Mouse (Mus musculus) 3T3-L1 (cell line): ENCODE results near the gene Cers3.

Source experiments
- DNase-seq: peaks from one replicate; pipeline ENCODE4 v3.0.0-alpha.2; 2015; ENCODE audit warnings: low read depth, low spot score

The Cers3 gene

DNA sequence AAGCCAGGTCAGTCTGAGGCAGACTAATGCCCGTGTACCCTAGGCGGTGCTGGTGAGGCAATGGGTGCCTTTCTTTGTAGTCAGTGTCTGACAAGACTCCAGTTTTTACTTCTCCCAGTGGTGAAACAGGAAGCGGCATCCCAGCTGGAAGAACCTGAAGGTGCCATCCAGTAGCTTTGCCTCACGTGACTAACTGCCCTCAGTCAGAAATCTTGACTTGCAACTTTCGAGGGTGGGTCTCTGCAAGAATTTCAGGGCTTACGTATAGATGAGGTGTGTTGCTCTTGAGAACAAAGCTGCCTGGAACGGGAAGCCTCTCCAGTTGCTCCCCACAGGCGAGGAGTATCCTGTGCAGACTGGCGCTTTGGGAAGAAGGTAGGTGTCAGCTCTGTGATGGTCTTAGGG, at the start of gene Cers3:
Cers3 (plus strand) TSS at position 128 of the 405 bp plus-strand sequence.
- no peak for DNase-seq

DNA sequence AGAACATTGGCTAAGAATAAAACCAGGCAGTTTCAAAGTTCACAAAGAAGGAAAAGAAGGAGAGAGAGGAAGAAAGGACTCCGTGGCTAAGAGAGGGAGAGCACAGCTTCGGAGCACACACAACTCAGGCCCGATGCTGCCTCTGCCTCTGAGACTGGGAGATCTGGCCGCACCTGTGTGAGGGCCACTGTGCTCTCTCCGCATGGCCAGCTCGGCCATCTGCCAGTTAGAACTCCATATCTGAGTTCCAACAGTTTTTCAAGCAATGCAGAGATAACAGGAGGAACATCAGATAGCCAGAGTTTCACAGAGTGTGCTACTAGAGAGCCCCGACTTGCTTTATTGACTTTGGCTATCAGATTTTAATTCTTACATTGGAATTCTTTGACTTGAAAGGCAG, 48.8 kb upstream of the Cers3 start:
- DNase-seq = no peak

DNA sequence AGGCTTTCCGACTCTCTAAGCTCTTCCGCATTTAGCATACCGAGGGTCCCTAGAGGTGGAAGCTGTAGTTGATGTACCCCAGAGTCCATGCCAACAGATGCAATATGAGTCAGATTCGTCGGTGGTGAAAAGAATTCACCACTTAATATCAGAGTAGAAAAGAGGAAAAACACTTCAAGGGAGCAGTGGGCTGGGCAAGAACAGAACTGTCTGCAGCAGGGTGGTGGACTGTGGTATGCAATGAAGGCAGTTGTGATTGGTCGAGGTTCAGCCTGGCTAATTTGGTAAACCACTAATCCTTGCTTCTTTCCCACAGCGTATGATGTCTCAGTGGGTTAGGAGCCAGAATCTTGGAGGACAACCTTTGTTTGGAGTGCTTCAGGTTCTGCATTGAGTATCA, 40.6 kb upstream of the Cers3 start:
- DNase-seq = no peak

DNA sequence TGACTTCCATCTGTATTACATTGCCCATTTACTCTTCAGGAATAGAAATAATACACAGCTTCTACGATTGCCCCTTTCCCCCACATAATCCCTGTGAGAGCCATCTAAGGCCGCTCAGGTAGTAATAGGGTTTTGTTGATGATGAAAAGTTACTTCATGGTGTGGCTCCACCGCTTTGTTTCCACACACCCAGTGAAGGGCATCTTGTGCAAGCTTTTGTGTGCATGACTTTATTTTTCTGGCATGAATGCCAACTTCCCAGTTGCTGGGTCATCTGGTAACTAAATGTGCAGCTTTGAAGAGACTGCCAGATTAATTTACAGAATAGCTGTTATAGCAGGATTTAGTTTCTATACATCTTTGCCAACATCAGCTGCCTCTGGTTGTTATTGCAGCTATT, 38.7 kb upstream of the Cers3 start:
- no peak for DNase-seq

DNA sequence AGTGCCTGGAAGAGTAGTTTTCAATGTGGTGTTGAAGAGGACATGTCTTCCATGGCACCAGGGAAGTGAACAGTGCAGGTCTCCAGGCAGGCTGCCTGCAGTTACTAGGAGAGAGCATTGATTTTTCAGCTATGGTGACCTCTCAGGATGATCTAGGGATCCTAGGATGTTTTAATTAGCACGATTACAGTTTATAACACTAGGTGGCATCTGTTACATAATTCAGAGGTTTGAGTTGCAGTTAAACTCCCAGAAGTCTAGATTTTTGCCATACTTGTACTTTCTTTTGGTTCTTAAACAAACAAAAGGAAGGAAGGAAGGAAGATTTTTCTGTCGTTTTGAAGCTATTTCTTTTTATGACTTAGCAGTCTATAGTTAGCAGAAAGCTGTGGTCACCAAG, 32.1 kb upstream of the Cers3 start:
- DNase-seq = peak; percentile 25

DNA sequence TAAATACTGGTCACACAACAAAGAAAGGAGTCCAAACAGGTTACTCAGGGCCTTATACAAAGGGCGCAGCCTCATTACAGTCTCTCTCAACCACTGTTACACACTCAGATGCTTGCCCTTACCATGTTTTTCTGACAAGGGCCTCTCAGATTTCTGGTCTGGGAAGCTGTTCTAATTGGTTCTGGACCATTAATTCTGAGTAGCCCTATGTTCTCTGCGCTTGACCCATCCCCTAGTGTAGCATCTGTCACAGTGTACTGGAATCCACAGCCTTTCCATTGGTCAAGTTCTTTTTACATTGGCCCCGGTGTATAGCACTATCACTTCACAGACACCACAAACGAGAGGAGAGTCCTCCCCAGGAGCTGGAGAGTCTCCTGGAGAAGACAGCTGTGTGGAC, 18.8 kb upstream of the Cers3 start:
- no peak for DNase-seq

DNA sequence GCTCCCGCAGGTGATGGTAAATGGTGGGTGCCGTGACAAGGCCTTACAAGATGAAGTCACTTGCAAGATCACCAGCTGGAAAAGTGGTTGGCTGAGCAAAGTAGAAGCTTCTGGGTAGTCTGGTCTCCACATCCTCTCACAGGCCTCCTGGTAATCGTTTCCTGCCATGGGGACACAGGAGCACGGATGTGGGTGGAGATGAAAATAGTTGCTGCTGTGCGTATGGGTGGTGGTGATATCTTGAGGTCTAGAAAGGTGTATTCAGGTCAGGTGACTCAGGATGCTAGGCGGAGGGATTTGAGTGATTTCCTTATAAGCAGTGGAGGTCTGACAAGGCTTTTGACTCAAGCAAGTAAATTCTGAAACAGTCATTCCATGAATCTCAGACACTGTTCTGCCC, 18.4 kb upstream of the Cers3 start:
- DNase-seq = no peak

DNA sequence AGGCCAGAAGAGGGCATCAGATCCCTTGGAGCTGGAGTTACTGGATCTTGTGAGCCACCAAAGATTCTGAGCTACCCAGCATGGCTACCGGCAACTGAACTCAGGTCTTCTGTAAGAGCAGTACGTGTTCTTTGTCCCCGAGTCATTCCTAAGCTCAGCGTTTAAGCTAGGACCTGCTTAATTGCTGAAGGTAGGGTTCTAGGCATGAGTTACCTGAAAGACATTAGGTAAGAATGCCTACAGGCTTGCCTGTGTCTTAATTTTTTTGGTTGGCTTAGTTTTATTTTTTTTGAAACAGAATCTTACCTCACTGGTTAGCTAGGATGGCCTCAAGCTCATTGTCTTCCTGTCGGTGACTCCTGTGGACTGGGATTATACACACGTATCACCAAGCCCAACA, 15.2 kb upstream of the Cers3 start:
- DNase-seq = no peak

DNA sequence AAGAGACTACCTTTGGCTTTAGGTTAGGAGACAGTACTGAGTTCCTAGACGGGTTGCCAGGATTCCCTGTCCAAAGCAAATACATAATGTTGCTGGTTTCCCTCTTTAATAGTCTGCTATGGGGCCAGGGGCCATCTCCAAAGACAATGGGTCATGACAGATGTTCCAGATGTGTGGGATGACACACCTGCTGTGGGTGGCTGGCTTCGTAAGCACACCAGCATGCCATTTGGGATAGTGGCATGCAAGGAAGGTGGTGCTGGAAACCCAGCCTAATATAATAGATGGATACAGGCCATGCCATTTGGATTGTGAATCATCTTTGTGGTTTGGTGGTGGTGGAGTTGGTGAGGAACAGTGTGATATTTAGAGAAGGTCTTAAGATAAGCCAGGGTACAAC, 14.1 kb upstream of the Cers3 start:
- DNase-seq = peak; percentile 48

DNA sequence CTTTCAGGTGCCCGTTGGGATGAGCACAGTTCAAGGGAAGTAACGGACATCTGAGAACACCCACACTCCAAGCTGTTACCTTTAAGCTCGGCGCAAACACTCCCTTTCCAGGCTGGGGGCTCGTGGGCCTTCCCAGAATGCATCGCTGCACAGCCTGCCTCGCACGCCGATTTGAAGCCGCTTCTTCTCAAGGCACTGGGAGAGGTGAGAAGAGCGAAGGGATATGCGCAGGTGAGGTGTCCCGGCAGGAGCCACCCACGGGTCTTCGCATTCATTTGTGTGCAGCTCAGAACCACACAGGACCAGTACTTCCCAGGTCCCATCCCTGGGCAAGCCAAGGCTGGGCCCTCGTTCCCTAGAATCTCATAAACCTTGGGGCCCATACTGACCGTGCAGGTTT, 9.9 kb upstream of the Cers3 start:
- DNase-seq = no peak

DNA sequence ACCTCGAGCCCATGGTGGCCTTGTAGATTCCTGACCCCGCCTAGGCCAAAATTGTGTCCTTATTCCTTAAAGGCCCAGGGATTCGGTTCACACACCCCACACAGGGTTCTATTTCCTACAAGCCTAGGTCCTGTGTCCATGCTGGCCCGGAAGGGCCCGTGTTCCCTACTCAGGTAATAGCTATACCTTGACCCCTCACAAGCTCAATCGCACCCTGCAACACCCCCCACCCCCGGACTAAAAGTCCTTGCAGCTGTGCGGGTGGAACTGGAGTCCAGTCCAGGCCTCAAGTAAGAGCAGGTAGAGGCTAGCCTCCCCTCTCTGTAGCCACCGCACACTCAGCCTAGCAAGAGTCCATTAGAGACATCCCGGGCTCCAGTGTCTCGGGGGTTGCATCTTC, 9.4 kb upstream of the Cers3 start:
- DNase-seq = no peak

DNA sequence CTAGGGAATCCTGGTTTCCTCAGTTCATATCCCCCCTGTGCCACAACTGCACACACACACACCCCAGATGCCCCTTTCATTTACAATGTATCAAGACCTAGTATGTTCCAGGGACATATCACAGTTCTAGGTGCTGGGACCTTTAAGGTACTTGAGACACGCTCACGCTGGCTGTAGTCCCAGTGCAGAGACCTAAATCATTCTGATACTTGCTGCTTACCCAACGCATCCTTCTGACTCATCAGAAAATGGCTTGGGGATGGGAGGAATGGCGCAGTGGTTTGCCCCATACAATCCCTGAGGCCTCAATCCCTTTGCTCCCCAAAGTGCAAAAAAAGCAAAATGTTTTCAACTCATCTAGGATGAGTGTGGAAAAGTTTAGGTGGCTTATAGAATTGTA, 8.8 kb upstream of the Cers3 start:
- peak; percentile 20 for DNase-seq

DNA sequence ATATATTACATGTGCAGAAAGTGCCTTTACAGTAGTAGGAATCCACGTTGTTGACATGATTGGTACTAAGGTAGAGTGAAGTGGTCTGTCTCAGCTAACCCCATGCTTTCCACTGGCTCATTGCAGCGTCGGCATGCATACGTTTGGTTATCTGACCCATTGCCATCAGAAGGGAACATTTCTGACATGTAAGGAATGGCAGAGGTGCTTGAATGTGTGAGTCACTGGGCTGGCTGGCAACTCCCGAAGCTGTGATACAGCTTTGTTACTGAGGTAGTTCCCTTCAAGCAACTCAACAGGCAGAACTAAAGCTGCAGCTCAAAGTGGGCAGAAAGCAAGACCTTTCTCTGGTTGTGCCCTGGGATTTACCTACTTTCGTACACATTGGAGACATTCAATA, 8.3 kb upstream of the Cers3 start:
- DNase-seq = peak; percentile 54

DNA sequence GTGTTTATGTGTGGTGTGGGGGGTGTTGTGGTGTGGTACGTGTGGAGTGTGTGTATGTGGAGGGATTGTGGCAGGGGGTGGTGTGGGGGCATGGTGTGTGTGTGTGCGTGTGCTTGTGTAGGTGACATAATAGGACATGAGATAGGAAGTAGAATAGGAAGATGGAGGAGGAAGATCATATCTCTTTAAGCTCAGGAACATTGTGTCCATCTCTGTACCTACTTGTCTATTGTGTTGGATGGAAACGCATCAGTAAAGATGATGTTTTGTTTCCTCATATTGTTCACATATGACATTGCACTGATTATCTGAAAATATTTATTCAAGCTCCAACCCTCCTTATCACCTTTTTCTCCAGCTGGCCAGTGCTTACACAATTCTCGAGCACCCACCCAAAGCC, 5.9 kb upstream of the Cers3 start:
- DNase-seq = no peak

DNA sequence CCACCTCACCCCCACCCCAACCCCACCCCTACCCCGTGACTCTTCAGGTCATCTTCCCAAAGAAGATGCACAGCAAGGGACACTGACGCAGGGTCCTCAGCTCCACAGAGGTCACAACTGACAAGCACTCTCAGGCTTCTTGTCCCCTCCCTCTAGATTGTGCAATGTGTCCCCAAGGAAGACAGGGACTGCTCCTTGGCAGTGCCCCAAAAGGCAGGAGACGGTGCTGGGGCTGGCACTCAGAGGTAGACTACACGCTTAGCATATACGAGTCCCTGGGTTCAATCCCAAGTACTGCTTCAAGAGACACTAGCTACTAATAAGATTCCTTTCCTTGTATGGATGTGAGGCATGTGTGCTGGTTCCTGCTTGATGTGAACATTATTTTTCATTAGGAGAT, 2.3 kb upstream of the Cers3 start:
- DNase-seq = no peak

DNA sequence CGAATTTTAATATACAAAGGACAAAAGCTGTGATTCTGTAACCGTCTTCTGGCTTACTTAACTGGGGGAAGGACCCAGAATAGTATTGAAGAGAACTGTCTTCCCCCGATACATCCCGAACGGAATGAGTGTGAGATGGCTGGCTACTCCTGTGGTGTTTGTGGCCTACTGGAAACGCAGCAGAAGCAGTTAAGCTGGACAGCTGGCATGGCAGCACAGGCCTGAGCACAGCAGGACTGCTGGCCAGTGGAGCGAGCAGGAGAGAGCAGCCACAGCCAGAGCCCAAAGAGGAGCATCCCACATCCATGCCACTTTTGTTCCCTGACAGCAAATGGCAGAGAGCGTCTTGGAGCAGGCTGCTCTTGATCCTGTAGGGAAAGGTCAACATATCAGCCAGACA, 1.9 kb upstream of the Cers3 start:
- DNase-seq = no peak

DNA sequence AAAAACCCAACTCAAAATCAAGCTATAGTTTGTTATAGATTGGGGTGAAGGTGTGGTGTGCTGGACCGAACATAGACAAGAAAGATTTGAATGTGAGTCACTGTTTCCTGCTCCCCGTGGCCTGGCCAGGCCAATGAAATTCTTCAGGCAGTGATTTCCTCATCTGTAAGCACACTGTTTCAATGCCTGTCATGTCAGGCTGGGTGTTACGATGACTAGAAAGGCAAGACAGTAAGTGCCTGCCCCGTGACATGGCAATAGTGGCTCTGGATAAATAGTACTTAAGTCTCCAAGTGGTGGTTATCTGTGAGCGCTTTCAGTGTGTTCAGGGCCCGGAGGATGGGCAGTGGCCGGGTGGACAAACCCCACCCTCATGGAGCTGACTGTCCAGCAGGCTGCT, 3.7 kb downstream of the Cers3 start:
- DNase-seq = peak; percentile 22

DNA sequence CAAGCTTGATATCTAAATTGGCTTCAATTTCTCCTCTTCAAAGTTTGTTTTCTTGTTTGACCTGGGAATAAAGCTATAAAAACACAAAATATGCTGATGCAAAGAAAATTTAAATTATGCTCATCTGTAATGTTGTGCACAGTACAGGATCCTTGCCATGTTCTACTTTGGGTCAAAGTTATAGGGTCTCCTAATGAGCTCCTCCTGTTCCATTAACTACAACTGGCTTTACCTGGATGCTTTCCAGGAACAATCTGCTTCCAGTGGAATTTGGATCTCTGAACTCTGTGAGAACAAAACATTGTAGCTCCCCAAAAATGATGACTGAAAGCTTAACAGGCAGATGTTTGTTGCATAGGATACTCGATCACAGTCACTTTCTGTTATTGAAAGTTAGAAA, 6.7 kb downstream of the Cers3 start:
- DNase-seq = no peak

DNA sequence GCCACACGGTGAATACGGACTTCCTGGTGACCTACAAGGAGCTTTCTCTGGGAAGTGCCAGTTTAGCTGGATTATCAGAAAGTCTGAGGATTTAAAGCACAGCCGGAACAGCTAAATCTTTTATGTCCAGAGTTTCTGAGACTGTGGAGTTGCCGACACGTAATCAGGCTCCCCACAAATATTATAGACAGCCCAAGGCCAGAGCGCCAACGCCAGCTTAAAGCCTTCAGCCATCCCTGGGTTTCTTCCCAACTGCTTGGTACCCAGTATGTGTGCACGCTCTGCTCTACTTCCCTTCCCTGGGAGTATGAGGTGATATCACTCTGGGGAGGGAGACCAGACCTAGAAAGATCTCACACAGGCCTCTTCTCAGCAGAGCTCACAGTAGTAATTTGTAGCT, 10.5 kb downstream of the Cers3 start:
- DNase-seq = no peak

DNA sequence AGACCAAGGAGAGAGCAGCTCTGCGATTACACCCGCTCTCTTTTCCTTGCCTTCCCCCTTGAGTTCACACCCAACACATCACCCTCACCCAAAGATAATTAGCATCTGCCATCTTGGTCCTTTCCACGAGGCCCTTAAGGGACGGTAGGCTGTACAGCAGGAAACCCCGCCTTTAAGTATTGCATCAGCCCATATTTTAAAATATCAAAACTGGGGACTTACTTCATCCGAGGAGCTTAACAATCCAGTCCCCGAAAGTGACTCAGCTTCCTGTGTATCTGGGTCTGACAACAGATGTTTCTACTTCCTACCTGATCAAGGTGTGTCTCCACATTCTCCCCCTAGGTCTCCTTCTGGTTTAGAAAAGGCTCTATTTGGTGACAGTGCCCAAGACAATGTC, 12.3 kb downstream of the Cers3 start:
- DNase-seq = no peak

DNA sequence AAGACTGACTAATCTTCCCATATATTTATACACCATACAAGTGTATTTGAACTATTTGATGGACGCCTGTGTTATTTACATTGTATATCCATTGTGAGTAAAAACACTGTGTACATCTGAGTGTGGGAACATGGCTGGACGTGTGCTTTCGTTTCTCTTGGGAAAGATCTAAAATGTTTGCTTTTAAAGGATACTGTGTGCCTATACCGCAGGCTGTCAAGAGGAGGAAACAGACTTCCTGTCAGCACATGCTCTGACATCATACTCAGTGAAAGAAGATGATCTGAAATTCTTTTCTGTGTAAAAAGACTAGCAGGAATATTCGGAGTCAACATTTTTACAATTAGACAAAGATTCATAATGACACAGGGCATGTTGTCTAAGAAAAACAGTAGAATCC, 26.6 kb downstream of the Cers3 start:
- no peak for DNase-seq

DNA sequence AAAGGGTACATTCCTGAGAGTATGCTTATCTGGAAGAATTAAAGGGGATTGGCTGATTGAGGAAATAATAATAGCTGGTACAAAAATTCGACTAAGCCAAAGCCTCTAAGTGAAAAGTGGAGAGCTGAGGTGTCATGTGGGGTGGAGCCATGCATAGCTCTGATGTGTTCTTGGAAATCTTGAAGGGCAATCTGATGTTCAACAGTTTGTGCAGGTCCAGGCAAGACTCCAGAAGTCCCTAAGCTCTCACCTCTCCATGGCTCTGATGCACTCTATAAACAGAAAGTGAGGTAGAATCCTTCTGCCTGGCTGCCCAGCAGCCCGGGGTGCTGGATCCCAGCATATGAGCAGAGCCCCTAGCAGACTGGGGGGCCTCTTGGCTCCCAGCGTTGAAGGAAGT, 27.4 kb downstream of the Cers3 start:
- no peak for DNase-seq

DNA sequence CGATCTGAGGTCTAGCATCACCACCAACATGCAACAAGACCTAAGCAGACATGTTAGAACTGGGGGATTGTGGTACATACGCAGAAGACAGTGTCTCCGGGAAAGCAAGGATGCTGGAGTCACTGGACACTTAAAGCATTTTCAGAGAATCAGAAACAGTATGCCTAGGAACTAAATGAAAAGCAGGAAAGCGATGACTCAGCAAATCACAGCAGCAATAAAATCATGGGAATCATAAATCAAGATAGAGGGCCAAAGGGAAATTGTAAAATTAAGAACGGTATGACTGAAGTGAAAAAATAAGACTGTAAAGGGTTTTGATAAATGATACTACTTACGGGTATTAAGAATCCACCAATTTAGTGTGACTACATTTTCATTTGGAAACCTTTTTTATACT, 27.9 kb downstream of the Cers3 start:
- DNase-seq = no peak

DNA sequence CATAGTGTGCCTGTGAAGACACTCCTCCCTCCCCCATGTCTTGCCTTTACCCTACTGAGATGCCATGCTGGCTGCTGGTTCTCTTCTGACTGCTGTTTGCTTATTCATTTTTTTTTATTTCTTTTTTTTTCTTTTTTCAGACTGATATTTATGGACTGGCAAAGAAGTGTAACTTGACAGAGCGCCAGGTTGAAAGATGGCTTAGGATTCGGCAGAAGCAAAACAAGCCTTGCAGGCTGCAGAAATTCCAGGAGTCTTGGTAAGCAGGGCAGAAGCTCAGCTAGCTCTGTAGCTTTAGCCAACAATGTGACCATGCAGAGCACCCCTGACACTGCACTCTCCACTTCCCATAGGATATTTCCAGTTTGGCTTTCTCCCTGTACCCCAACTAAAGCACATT, 36.1 kb downstream of the Cers3 start:
- no peak for DNase-seq
